Mouse (Mus musculus) small intestine, adult 2 months (tissue): ENCODE data around the gene Fam3c. TPM values are rescaled to one million over a fixed set of nuclear protein-coding genes. Genes with fewer than 3 reads are reported as not detected.

Experiments
- H3K27ac ChIP-seq: fragments of 200-500 bp; 2 replicates; pipeline ENCODE4 v1.5.1; 2012; ENCODE audit warnings: low read depth, low read length, control low read depth, inconsistent platforms; ENCODE audit not compliant: insufficient read depth
- H3K27me3 ChIP-seq: fragments of 200-500 bp; 2 replicates; pipeline ENCODE4 v1.6.1; 2012; ENCODE audit warnings: mild to moderate bottlenecking, moderate library complexity, low read length, inconsistent platforms; ENCODE audit not compliant: control insufficient read depth, insufficient read depth
- H3K36me3 ChIP-seq: fragments of 200-500 bp; 2 replicates; pipeline ENCODE4 v1.6.1; 2012; ENCODE audit warnings: mild to moderate bottlenecking, low read length, control low read depth, inconsistent platforms; ENCODE audit not compliant: control insufficient read depth, insufficient read depth
- H3K4me1 ChIP-seq: fragments of 200-500 bp; 2 replicates; pipeline ENCODE4 v1.6.1; 2012; ENCODE audit warnings: low read length, inconsistent platforms, mixed read lengths; ENCODE audit not compliant: control insufficient read depth, insufficient read depth, insufficient read length
- H3K4me3 ChIP-seq: fragments of 200-500 bp; 2 replicates; pipeline ENCODE4 v1.5.1; 2012; ENCODE audit warnings: low read depth, mild to moderate bottlenecking, control low read depth, inconsistent platforms, low read length, moderate library complexity
- CTCF ChIP-seq: fragments of 200-500 bp; IDR thresholded peaks from 2 replicates; pipeline ENCODE4 v1.5.1; 2012; ENCODE audit warnings: low read depth, mild to moderate bottlenecking, control low read depth, inconsistent platforms, low read length, moderate library complexity, mixed read lengths; ENCODE audit not compliant: insufficient replicate concordance, insufficient read length; ENCODE audit errors: extremely low read depth
- POLR2A ChIP-seq: fragments of 200-500 bp; IDR thresholded peaks from 2 replicates; pipeline ENCODE4 v1.6.1; 2012; ENCODE audit warnings: low read depth, mild to moderate bottlenecking, control low read depth, inconsistent platforms, low read length, moderate library complexity
- WGBS: fragments of 180-500 bp; shearing (Covaris S2); methylation state at CpG from one replicate; pipeline ENCODE4 v1.1.7; 2018; 5-methylcytosine and 5-hydroxymethylcytosine counted together
- polyA plus RNA-seq: library from polyadenylated mRNA; depleted of rRNA; stranded (reverse); fragments of >200 nt; gene quantifications from 2 replicates; pipeline ENCODE4 v1.2.3, GENCODE M21; 2012

Fam3c gene
- polyA plus RNA-seq, 1 experiment: 4.3 TPM

GRCm38 (mm10) chr6:22395207-22395606, 39.2 kb upstream of the Fam3c start:
- TF ChIP-seq POLR2A: no peak
- no peak for TF ChIP-seq CTCF
- H3K27me3 ChIP-seq: no peaks in the 10 kb centered on the region
- no peak overlapping the region for H3K4me3 ChIP-seq
- no peak overlapping the region for H3K27ac ChIP-seq
- no peaks in the 10 kb centered on the region for H3K36me3 ChIP-seq
- 0 out of 2 replicates have a peak, but pooled peaks cover 1% of the 10 kb centered on the region for H3K4me1 ChIP-seq
- 22% methylated on average over 3 of the region's 3 CpGs for WGBS

- H3K36me3 ChIP-seq: no peaks in the 10 kb centered on the region
- H3K27ac ChIP-seq: no peak overlapping the region
- no peak overlapping the region for H3K4me3 ChIP-seq
- no peaks in the 10 kb centered on the region for H3K27me3 ChIP-seq
- WGBS: 66% methylated on average over 13 of the region's 13 CpGs
- H3K4me1 ChIP-seq: 0 out of 2 replicates have a peak, but pooled peaks cover 1% of the 10 kb centered on the region
- TF ChIP-seq CTCF: no peak
- no peak for TF ChIP-seq POLR2A
These were observed 34.8 kb upstream of the Fam3c start for GRCm38 (mm10) chr6:22390654-22391365.

- Histone ChIP-seq H3K27ac (no peak overlapping the region), H3K4me1 (peaks cover 1% of the 10 kb centered on the region; the same call in 1 of the 2 replicates), H3K4me3 (no peak overlapping the region), H3K36me3 (no peaks in the 10 kb centered on the region), H3K27me3 (no peaks in the 10 kb centered on the region)
- 88% methylated on average over 5 of the region's 5 CpGs for WGBS
- no peak for TF ChIP-seq POLR2A
- TF ChIP-seq CTCF: no peak
These were observed 29.3 kb upstream of the Fam3c start for GRCm38 (mm10) chr6:22385254-22385870.

- no peak overlapping the region for H3K27ac ChIP-seq
- no peaks in the 10 kb centered on the region for H3K27me3 ChIP-seq
- H3K36me3 ChIP-seq: no peaks in the 10 kb centered on the region
- no peak overlapping the region for H3K4me3 ChIP-seq
- WGBS: 57% methylated on average over 3 of the region's 3 CpGs
- TF ChIP-seq POLR2A: no peak
- no peak for TF ChIP-seq CTCF
- H3K4me1 ChIP-seq: peaks cover 7% of the 10 kb centered on the region; the same call in 1 of the 2 replicates
These were observed 24.2 kb upstream of the Fam3c start for GRCm38 (mm10) chr6:22380269-22380668.

GRCm38 (mm10) chr6:22379831-22380230, 23.8 kb upstream of the Fam3c start:
- no peaks in the 10 kb centered on the region for H3K36me3 ChIP-seq
- H3K4me1 ChIP-seq: peaks cover 7% of the 10 kb centered on the region; the same call in 1 of the 2 replicates
- H3K4me3 ChIP-seq: no peak overlapping the region
- no peaks in the 10 kb centered on the region for H3K27me3 ChIP-seq
- no peak for TF ChIP-seq CTCF
- no peak for TF ChIP-seq POLR2A
- 36% methylated on average over 1 of the region's 1 CpGs for WGBS
- no peak overlapping the region for H3K27ac ChIP-seq

GRCm38 (mm10) chr6:22378462-22378861, 22.4 kb upstream of the Fam3c start:
- WGBS: 36% methylated on average over 5 of the region's 5 CpGs
- Histone ChIP-seq H3K4me1 (peaks cover 7% of the 10 kb centered on the region; the same call in 1 of the 2 replicates), H3K36me3 (no peaks in the 10 kb centered on the region), H3K27me3 (no peaks in the 10 kb centered on the region), H3K4me3 (no peak overlapping the region), H3K27ac (0 out of 2 replicates have a peak overlapping the region, but pooled peaks have one; percentile 27)
- TF ChIP-seq CTCF (no peak), POLR2A (no peak)

- Histone ChIP-seq H3K4me1 (peaks cover 7% of the 10 kb centered on the region; the same call in 1 of the 2 replicates), H3K27me3 (no peaks in the 10 kb centered on the region), H3K27ac (no peak overlapping the region), H3K36me3 (no peaks in the 10 kb centered on the region), H3K4me3 (no peak overlapping the region)
- TF ChIP-seq POLR2A (no peak), CTCF (no peak)
- 87% methylated on average over 3 of the region's 3 CpGs for WGBS
These were observed 18.7 kb upstream of the Fam3c start for GRCm38 (mm10) chr6:22374791-22375190.
